8 mouse cellular contexts compared by ENCODE assay signal in genomic region chr17:83706116-83706593, GRCm38 (mm10). TPM values are rescaled to one million over a fixed set of nuclear protein-coding genes. Genes with fewer than 3 reads are reported as not detected.
A peak's percentile ranks its signal among the peaks of the same experiment; 100 is the strongest.
DNase-seq lines count a peak whose midpoint lies in the region; ATAC-seq and TF ChIP-seq lines count a peak whose summit lies in the region.

Mta3 (plus strand) TSS chr17:83706163.

- TF ChIP-seq POLR2A in ES-Bruce4 (IDR thresholded peaks at IDR 0.05; ENCODE audit: insufficient read depth, low read length), result no peak
- TF ChIP-seq POLR2A in testis, adult 2 months (IDR thresholded peaks at IDR 0.05; ENCODE audit: control insufficient read depth, low read depth, low read length), result no peak

- peak; percentile 77 for ATAC-seq in forebrain, embryonic 14.5 days
- ATAC-seq in heart, postnatal 0 days (ENCODE audit: insufficient read depth, low read depth), result peak; percentile 68
- ATAC-seq in liver, embryonic 14.5 days (ENCODE audit: insufficient read depth), result peak; percentile 64

- peak within 1 kb of the TSS; percentile 84 for H3K4me3 ChIP-seq in ES-Bruce4 (ENCODE audit: low read depth, low read length)
- peak within 1 kb of the TSS; percentile 100 for H3K4me3 ChIP-seq in brown adipose tissue, adult 24 weeks (ENCODE audit: insufficient read depth, low read depth, low read length)
- peak within 1 kb of the TSS; percentile 81 for H3K4me3 ChIP-seq in forebrain, embryonic 14.5 days (ENCODE audit: low read depth, low read length)
- peak within 1 kb of the TSS; percentile 85 for H3K4me3 ChIP-seq in heart, postnatal 0 days (ENCODE audit: low read depth, low read length)
- H3K4me3 ChIP-seq in liver, embryonic 14.5 days (ENCODE audit: insufficient read depth in 1 of 2, low read depth in 2 of 2, low read length in 2 of 2), result peak within 1 kb of the TSS; percentile 69 to 87
- peak within 1 kb of the TSS; percentile 87 for H3K4me3 ChIP-seq in testis, adult 2 months (ENCODE audit: control insufficient read depth, low read depth, low read length)

- under 1% methylated on average over 38 of the region's 56 CpGs for WGBS in forebrain, embryonic 14.5 days
- WGBS in heart, postnatal 0 days, result under 1% methylated on average over 26 of the region's 56 CpGs
- WGBS in liver, embryonic 14.5 days (ENCODE audit: insufficient replicate concordance), result 2% methylated on average over 31 of the region's 56 CpGs

- peak; percentile 47 for DNase-seq in forebrain, embryonic 14.5 days (ENCODE audit: low spot score)
- DNase-seq in heart, postnatal 0 days (ENCODE audit: low spot score), result no peak
- DNase-seq in kidney, postnatal 14 days, result peak; percentile 81
- DNase-seq in liver, embryonic 14.5 days (ENCODE audit: low read depth in 3 of 3, low spot score in 3 of 3), result no peak
- peak; percentile 54 to 71 for DNase-seq in natural killer cell, adult 2 months (ENCODE audit: low spot score in 2 of 2)

- no peaks in the 10 kb centered on the region for H3K9me3 ChIP-seq in ES-Bruce4 (replicated peaks; ENCODE audit: control insufficient read depth, insufficient read depth, low read length, poor library complexity, severe bottlenecking)
- no peaks in the 10 kb centered on the region for H3K9me3 ChIP-seq in forebrain, embryonic 14.5 days (replicated peaks; ENCODE audit: control insufficient read depth, low read length)
- H3K9me3 ChIP-seq in heart, postnatal 0 days (replicated peaks; ENCODE audit: control insufficient read depth, low read length), result no peaks in the 10 kb centered on the region
- no peaks in the 10 kb centered on the region for H3K9me3 ChIP-seq in liver, embryonic 14.5 days (ENCODE audit: control insufficient read depth, low read length)

- no peaks in the 10 kb centered on the region for H3K27me3 ChIP-seq in ES-Bruce4 (ENCODE audit: control insufficient read depth, insufficient read depth, low read length, poor library complexity, severe bottlenecking)
- H3K27me3 ChIP-seq in forebrain, embryonic 14.5 days (replicated peaks; ENCODE audit: control insufficient read depth, insufficient read depth, low read length), result no peaks in the 10 kb centered on the region
- H3K27me3 ChIP-seq in heart, postnatal 0 days (ENCODE audit: control insufficient read depth, insufficient read depth, low read length), result no peaks in the 10 kb centered on the region
- H3K27me3 ChIP-seq in liver, embryonic 14.5 days (ENCODE audit: control insufficient read depth, insufficient read depth, low read length), result no peaks in the 10 kb centered on the region
- no peaks in the 10 kb centered on the region for H3K27me3 ChIP-seq in testis, adult 2 months (ENCODE audit: control insufficient read depth, insufficient read depth, low read length)

- peak within 1 kb of the TSS; percentile 96 for H3K9ac ChIP-seq in ES-Bruce4 (ENCODE audit: low read depth, poor library complexity, severe bottlenecking)
- H3K9ac ChIP-seq in forebrain, embryonic 14.5 days (ENCODE audit: low read length), result peak within 1 kb of the TSS; percentile 92
- H3K9ac ChIP-seq in heart, postnatal 0 days (replicated peaks; ENCODE audit: low read depth, low read length), result peak within 1 kb of the TSS; percentile 98
- peak within 1 kb of the TSS; percentile 99 for H3K9ac ChIP-seq in liver, embryonic 14.5 days (replicated peaks)

- no peak for TF ChIP-seq CTCF in ES-Bruce4 (IDR thresholded peaks at IDR 0.05; ENCODE audit: low read depth, low read length)
- no peak for TF ChIP-seq CTCF in heart, postnatal 0 days (IDR thresholded peaks at IDR 0.05; ENCODE audit: low read depth)
- no peak for TF ChIP-seq CTCF in liver, embryonic 14.5 days (IDR thresholded peaks at IDR 0.05; ENCODE audit: low read depth)
- TF ChIP-seq CTCF in testis, adult 2 months (IDR thresholded peaks at IDR 0.05; ENCODE audit: control insufficient read depth, insufficient read depth, insufficient replicate concordance, low read depth, low read length), result no peak

- no peak for TF ChIP-seq EP300 in ES-Bruce4 (IDR thresholded peaks at IDR 0.05; ENCODE audit: insufficient read depth, low read depth, low read length)
- TF ChIP-seq EP300 in heart, postnatal 0 days (IDR thresholded peaks at IDR 0.05; ENCODE audit: low read depth), result no peak
- no peak for TF ChIP-seq EP300 in liver, embryonic 14.5 days (IDR thresholded peaks at IDR 0.05; ENCODE audit: low read depth)

- H3K36me3 ChIP-seq in ES-Bruce4 (ENCODE audit: control insufficient read depth, insufficient read depth, low read length, poor library complexity, severe bottlenecking), result 0 out of 2 replicates have a peak, but pooled peaks cover 5% of the 10 kb centered on the region
- peaks cover 4% of the 10 kb centered on the region; the same call in 1 of the 2 replicates for H3K36me3 ChIP-seq in forebrain, embryonic 14.5 days (ENCODE audit: control insufficient read depth, insufficient read depth, low read length)
- H3K36me3 ChIP-seq in heart, postnatal 0 days (replicated peaks; ENCODE audit: control insufficient read depth, insufficient read depth, low read length), result peaks cover 12% of the 10 kb centered on the region
- H3K36me3 ChIP-seq in liver, embryonic 14.5 days (replicated peaks; ENCODE audit: control insufficient read depth, insufficient read depth, low read depth), result peaks cover 11% of the 10 kb centered on the region
- H3K36me3 ChIP-seq in testis, adult 2 months (ENCODE audit: control insufficient read depth, insufficient read depth, low read length), result no peaks in the 10 kb centered on the region

- peak within 1 kb of the TSS; percentile 78 for H3K27ac ChIP-seq in ES-Bruce4 (ENCODE audit: insufficient read depth, low read length)
- peak within 1 kb of the TSS; percentile 61 for H3K27ac ChIP-seq in brown adipose tissue, adult 24 weeks (replicated peaks; ENCODE audit: low read depth, low read length)
- H3K27ac ChIP-seq in forebrain, embryonic 14.5 days (ENCODE audit: low read depth, low read length), result peak within 1 kb of the TSS; percentile 82
- peak within 1 kb of the TSS; percentile 97 for H3K27ac ChIP-seq in heart, postnatal 0 days (ENCODE audit: low read depth)
- peak within 1 kb of the TSS; percentile 94 for H3K27ac ChIP-seq in liver, embryonic 14.5 days
- peak within 1 kb of the TSS; percentile 84 for H3K27ac ChIP-seq in testis, adult 2 months (ENCODE audit: control insufficient read depth, insufficient read depth, low read depth, low read length)

- H3K4me2 ChIP-seq in forebrain, embryonic 14.5 days (ENCODE audit: low read length), result peak within 1 kb of the TSS; percentile 76
- H3K4me2 ChIP-seq in heart, postnatal 0 days (ENCODE audit: low read depth, low read length), result peak within 1 kb of the TSS; percentile 95
- peak within 1 kb of the TSS; percentile 84 for H3K4me2 ChIP-seq in liver, embryonic 14.5 days (ENCODE audit: low read depth)

- peaks cover 2% of the 10 kb centered on the region for H3K4me1 ChIP-seq in ES-Bruce4 (ENCODE audit: control insufficient read depth, insufficient read depth, low read length)
- H3K4me1 ChIP-seq in brown adipose tissue, adult 24 weeks (ENCODE audit: control insufficient read depth, insufficient read depth, insufficient read length, low read length), result no peaks in the 10 kb centered on the region
- H3K4me1 ChIP-seq in forebrain, embryonic 14.5 days (ENCODE audit: control insufficient read depth, insufficient read depth, low read length), result peaks cover 3% of the 10 kb centered on the region; the same call in 1 of the 2 replicates
- H3K4me1 ChIP-seq in heart, postnatal 0 days (ENCODE audit: control insufficient read depth, insufficient read depth), result no peaks in the 10 kb centered on the region
- peaks cover 27 to 45% of the 10 kb centered on the region in 2 experiments for H3K4me1 ChIP-seq in liver, embryonic 14.5 days (replicated peaks; ENCODE audit: control insufficient read depth in 2 of 2, insufficient read depth in 2 of 2, low read length in 1 of 2)
- peaks cover 9% of the 10 kb centered on the region for H3K4me1 ChIP-seq in testis, adult 2 months (ENCODE audit: control insufficient read depth, insufficient read depth, low read length)

RNA-seq across cellular contexts. Expression of gene Mta3, which starts in this region (rescaled TPM):
- polyA plus RNA-seq in ES-Bruce4 (2011; ENCODE audit: insufficient read depth, insufficient read length, low read depth, missing spikeins), result 162 and 164 TPM in 2 replicates
- 22.4 and 31.3 TPM in 2 replicates for polyA plus RNA-seq in brown adipose tissue, adult 24 weeks (2012; ENCODE audit: insufficient read depth, insufficient read length, missing spikeins)
- 26.5 and 28.1 TPM in 2 replicates for polyA plus RNA-seq in forebrain, embryonic 14.5 days (2014; fragmentation: Nextera tagmentation; extraction: Ambion mirVana)
- total RNA-seq in heart, postnatal 0 days (2014; rRNA removed; ENCODE audit: low replicate concordance), result 28.3 and 34.7 TPM in 2 replicates
- polyA plus RNA-seq in heart, postnatal 0 days (2015; fragmentation: Nextera tagmentation; extraction: Ambion mirVana), result 34.3 and 34.6 TPM in 2 replicates
- 30.0 and 35.5 TPM in 2 replicates for polyA plus RNA-seq in liver, embryonic 14.5 days (2012; rRNA removed)
- 26.7 and 34.5 TPM in 2 replicates for polyA plus RNA-seq in liver, embryonic 14.5 days (2014; fragmentation: Nextera tagmentation; extraction: Ambion mirVana)
- 36.3 and 38.3 TPM in 2 replicates for polyA plus RNA-seq in testis, adult 2 months (2012; rRNA removed)

Comparison
In these comparisons a context has a peak if more than half of its experiments do, and no peak if none do; other contexts are left out.
1. DNase-seq: peak in forebrain, embryonic 14.5 days (single experiment), kidney, postnatal 14 days (single experiment) and natural killer cell, adult 2 months (2 of 2); none in heart, postnatal 0 days (single experiment) and liver, embryonic 14.5 days (0 of 3).
2. Peak in every context shown above with its lines, with median percentiles within 50 percentile points of each other: H3K27ac ChIP-seq, H3K4me3 ChIP-seq, H3K9ac ChIP-seq, ATAC-seq and H3K4me2 ChIP-seq.